Mouse (Mus musculus): ENCODE measurements around the gene Map3k13. TPM values are rescaled to one million over a fixed set of nuclear protein-coding genes. Genes with fewer than 3 reads are reported as not detected.
"Not testable (repeated sequence)": the region's sequence is repeated elsewhere in the genome, so short reads cannot be mapped to it uniquely, and the experiment has no call there.

Map3k13 gene
- total RNA-seq, 1 experiment from 2014 or later = 0.69 TPM

DNA sequence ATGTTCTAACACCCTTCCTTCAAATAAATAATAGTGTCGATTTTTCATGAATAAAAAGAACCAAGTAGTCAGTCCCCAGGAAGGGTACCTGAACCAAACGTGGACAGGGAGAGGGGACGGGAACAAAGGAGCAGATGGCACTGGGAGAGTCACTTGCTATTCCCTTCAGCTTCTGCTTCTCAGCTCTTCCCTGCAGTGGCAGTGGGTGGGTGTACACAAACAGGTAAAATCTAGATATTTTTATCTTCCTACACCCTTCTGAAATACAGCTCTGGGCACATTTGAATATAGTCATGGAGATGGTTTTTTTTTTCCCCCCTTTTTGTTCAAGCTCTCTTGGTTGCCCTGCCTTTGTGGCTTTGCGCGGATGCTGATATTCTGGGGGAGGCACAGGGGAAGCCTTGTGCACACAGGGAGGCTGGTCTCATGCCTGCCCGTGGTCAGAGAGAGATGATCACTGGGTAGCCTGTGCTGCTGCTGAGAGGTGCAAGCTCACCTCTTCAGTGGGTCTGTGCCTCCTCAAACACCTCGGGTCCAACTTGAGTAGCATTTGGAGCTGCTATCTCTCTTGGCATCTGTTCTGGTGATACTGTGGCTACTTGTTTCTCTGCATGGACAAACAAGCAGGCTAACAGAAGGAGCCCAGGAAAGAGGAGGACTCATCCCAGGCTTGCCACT, 87.6 kb downstream of the Map3k13 start:
- no peak for ATAC-seq (replicated peaks; ENCODE audit: low read depth, poor library complexity, severe bottlenecking)

- ATAC-seq (replicated peaks; ENCODE audit: low read depth, poor library complexity, severe bottlenecking) = no peak
Measured at GRCm38 (mm10) chr16:21887601-21888000, 93.5 kb downstream of the Map3k13 start.

- no peak for ATAC-seq (replicated peaks; ENCODE audit: low read depth, poor library complexity, severe bottlenecking)
Measured at GRCm38 (mm10) chr16:21893890-21894289, 99.7 kb downstream of the Map3k13 start.

DNA sequence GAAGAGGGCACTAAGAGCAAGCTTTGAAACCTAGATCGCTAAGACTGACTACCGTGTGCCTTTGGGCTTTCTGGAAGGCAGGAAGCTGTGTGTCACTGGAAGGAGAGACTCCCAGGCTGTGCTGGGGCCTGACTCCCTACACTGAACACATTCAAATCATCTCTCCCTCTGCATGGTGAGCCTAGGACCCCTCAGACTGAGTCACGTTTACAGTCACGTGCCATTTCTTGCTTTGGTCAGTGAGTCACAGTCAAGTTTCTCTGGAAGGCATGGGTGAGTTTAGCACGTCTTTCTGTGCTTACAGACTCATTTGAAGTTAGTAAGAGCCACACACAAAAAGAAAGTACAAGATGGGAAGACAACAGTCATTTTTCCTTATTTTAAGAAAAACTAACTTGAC, 107.1 kb downstream of the Map3k13 start:
- ATAC-seq (replicated peaks; ENCODE audit: low read depth, poor library complexity, severe bottlenecking) = no peak

DNA sequence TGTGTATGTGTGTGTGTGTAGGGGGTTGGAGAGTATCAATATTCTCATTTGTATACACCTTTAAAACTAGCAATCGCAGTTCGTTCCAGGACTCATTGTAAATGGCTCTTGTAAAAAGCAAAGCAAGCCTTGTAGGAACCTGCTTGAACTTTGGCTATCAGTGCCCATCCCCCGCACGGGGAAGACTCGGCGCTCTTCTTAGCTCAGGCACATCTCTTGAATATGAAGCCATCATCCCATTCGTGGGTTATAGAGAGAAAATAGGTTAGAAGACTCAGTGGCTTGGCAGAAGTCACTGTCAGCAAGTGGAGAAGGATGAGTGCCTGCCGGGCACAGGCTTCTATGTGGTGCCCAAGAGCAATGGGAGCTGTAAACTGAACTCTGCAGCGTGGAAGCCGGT, 110.5 kb downstream of the Map3k13 start:
- ATAC-seq (replicated peaks; ENCODE audit: low read depth, poor library complexity, severe bottlenecking) = no peak

DNA sequence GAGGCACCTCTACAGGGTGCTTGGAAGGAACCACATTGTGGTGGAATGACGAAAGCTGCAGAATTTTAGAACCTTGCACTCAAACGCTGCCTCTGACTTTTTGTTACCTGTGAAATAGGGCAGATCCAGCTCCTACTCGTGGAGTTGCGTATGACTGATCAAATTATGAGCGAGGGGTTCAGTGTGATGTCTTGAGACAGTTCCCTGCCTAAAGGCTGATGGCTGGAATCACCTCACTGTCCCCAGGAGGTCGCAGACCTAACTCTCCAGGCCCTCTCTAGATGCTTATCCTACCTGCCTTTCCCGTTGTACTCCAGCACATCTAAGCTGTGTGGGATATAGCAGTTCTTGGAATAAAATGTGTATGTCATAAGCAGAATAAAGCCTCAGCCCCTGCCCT, 111.8 kb downstream of the Map3k13 start:
- ATAC-seq (replicated peaks; ENCODE audit: low read depth, poor library complexity, severe bottlenecking) = no peak

DNA sequence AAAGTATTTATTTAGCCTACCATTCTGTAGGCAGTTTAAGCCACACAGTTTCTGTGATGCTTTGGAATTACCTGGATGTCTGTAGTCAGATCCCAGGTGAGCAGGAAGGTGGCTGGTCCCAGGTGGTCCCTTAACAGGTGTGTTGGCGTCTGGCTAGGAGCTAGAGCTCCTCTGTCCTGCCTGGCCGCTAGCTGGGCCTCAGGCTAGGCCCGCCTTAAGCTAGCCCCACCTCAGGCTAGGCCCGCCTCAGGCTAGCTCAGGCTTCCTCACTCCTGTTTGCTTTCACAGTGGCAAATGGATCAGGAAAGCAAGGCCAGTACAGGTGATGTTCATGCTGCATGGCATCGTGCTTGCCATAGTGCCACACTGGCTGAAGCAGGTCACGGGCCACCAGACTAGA, 112.8 kb downstream of the Map3k13 start:
- no peak for ATAC-seq (replicated peaks; ENCODE audit: low read depth, poor library complexity, severe bottlenecking)

- ATAC-seq (replicated peaks; ENCODE audit: low read depth, poor library complexity, severe bottlenecking) = not testable (repeated sequence)
Measured at GRCm38 (mm10) chr16:21908906-21909305, 114.8 kb downstream of the Map3k13 start.

GRCm38 (mm10) chr16:21913347-21913746, 119.2 kb downstream of the Map3k13 start:
- peak; percentile 91 for ATAC-seq (replicated peaks; ENCODE audit: low read depth, poor library complexity, severe bottlenecking)

- ATAC-seq (replicated peaks; ENCODE audit: low read depth, poor library complexity, severe bottlenecking) = no peak
Measured at GRCm38 (mm10) chr16:21916681-21917080, 122.5 kb downstream of the Map3k13 start.

- no peak for ATAC-seq (replicated peaks; ENCODE audit: low read depth, poor library complexity, severe bottlenecking)
Measured at GRCm38 (mm10) chr16:21928471-21928870, 134.3 kb downstream of the Map3k13 start.

DNA sequence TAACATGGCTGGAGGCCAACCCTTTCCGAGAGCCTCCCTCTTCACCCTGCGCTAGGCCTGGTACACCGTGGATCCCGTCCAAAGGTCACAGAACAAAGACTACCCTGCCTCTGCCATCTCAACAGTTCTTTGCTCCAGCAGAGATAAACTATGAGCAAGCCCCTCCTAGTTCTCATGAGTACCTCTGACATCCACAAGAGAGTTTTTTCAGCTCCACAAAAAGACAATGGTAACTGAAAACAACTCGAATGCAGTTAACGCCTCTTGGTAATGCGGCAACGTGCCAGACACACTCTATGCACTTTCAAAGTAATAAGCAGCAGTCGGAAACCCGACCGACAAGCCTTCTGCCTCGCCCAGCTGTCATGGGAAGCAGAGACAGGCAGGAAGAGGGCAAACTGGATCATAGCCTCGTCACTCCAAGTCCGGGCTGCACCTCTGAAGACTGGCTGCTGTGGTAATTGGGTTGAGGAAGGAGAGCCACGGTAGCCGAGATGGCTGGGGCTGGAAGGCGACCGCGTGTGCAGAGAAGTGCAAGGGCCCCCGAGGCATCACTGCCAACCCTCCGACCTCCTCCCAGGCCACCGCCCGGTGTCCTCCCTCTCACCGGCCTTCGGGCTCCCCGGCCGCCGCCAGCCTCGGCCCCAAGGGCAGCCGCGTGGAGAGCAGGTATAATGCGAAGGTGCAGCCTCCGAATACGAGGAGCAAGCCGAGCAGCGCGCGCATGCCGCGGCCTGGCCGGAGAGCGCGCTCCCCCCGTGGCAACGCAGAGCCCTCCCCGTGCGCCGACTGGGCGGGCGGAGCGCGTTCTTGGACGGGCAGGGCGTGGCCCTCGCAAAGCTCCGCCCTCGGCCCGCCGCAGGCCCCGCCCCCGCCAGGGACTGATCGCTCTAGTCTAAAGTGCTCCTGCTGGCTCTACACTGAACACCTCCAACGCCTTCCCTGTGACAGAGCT, 152.9 kb downstream of the Map3k13 start, which contains the start of gene Tmem41a:
Tmem41a (minus strand) TSS at position 792 of the 955 bp plus-strand sequence.
- peak; percentile 88 for ATAC-seq (replicated peaks; ENCODE audit: low read depth, poor library complexity, severe bottlenecking)

GRCm38 (mm10) chr16:21955591-21955990, 161.4 kb downstream of the Map3k13 start:
- ATAC-seq (replicated peaks; ENCODE audit: low read depth, poor library complexity, severe bottlenecking) = no peak

DNA sequence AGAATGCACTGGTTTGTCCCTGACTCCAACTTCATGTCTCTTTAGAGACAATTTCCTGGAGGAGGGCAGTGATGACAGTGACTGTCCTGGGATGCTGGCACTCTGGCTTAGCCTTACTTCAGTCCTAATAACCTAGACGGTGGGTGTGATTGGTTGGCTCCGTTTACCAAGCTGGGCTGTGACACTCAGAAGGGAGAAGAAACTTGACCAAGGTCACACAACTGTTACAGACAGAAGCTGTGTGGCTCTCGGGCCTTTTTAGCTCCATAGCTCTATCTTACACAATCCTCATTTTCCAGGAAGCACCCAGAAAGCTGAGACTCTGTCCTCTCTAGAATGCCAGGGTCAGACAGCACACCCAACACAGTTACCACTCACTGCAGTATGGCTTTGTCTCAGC, 171.4 kb downstream of the Map3k13 start:
- no peak for ATAC-seq (replicated peaks; ENCODE audit: low read depth, poor library complexity, severe bottlenecking)

DNA sequence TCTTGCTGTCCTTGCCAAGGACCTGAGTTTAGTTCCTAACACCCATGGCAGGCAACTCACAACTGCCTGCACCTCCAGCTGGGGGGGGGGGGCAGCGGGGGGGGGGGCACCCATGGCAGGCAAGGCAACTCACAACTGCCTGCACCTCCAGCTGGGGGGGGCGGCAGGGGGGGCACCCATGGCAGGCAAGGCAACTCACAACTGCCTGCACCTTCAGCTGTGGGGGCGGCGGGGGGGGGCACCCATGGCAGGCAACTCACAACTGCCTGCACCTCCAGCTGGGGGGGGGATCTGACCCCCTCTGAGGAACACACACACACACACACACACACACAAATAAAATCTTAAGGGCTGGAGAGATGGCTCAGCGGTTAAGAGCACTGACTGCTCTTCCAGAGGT, 175.7 kb downstream of the Map3k13 start:
- ATAC-seq (replicated peaks; ENCODE audit: low read depth, poor library complexity, severe bottlenecking) = no peak

- no peak for ATAC-seq (replicated peaks; ENCODE audit: low read depth, poor library complexity, severe bottlenecking)
Measured at GRCm38 (mm10) chr16:21970536-21970935, 176.4 kb downstream of the Map3k13 start.

GRCm38 (mm10) chr16:21971446-21971845, 177.3 kb downstream of the Map3k13 start:
- no peak for ATAC-seq (replicated peaks; ENCODE audit: low read depth, poor library complexity, severe bottlenecking)

DNA sequence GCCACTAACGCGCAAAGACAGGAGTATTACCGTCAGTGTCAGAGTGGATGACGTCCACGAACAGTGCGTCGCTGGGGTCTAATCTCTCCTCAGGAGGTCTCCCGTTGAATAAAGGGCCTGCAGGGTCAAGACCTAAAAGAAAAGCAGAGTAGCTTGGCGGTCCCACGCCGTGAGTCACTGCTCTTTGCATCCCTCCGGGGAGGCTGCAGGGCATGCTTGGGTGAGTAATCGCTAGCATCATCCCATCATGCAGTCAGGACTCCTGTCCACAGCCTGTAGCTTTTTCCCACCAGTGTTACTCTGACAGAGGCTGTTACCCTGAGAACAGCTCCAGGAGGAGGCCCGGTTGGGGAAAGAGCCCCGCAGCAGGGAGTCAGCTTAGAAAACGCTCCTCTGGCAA, 182.1 kb downstream of the Map3k13 start:
- ATAC-seq (replicated peaks; ENCODE audit: low read depth, poor library complexity, severe bottlenecking) = no peak

DNA sequence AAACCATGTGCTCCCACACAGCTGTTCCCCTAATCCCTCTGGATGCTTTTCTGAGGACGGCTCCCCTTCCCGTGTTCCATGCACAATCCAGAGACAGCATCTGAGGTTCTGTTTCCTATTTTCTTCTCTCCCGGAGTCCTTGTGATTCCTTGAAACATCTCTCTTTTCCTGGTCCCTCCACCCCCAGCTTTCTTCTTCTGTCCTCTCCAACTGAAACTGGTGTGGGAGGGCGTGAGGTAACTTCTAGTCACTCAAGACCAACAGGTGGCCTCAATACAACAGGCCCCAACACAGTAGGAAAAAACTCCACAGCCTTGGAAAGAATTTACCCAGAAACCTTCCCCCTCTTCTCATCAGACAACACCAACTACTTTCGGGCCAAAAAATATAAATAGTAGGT, 183.2 kb downstream of the Map3k13 start:
- no peak for ATAC-seq (replicated peaks; ENCODE audit: low read depth, poor library complexity, severe bottlenecking)

Measured in common myeloid progenitor, adult 5-6 weeks (primary cell).